Mouse (Mus musculus) spleen, adult 18-20 months (tissue): ENCODE measurements around the gene Bco2.
A peak's percentile ranks its signal among the peaks of the same experiment; 100 is the strongest.

Source experiments
- DNase-seq, 2 experiments: peaks; one replicate each; pipeline ENCODE4 v3.0.0; 2022; ENCODE audit warnings: mixed read lengths in 2 of 2

The Bco2 gene

DNA sequence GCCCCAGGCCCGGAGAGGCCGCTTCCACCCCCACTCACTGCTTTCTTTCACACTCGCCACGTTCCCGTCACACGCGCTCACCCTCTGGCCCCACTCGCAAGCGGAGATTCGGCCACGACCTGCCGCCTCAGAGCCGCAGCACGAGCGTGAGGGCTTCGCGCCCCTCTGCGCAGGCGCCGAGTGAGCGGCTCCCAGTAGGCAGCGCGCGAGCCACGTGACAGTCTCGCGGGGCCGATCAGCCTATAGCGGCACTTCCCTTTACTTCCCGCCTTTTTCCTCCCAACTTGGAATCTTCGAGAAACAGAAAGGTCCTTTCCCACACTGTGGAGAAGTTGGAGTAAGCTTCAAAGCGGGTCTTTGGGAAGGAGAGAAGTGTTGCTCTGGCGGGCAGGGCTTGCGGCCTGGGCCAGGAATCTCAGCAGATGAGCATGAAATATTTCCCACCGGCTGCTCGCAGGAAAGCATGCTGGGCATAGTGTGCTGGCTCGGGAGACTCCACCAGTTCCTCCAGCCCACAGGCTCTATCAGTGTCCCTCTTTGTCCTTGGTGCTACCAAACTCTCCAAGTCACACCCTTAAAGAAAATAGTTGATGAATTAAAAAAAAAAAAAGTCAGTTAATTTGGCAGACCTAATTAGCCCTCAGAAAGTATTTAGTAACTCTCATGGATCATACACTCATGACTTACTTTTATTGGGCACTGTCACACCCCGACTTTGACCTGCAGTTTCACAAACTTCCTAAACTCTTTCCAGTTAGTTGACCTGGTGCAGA lies 6.3 kb upstream of the Bco2 start, which contains the start of gene Tex12:
Gene Tex12, minus strand, starts transcription at position 181 of the 773 bp plus-strand sequence.
- DNase-seq: no peak

DNA sequence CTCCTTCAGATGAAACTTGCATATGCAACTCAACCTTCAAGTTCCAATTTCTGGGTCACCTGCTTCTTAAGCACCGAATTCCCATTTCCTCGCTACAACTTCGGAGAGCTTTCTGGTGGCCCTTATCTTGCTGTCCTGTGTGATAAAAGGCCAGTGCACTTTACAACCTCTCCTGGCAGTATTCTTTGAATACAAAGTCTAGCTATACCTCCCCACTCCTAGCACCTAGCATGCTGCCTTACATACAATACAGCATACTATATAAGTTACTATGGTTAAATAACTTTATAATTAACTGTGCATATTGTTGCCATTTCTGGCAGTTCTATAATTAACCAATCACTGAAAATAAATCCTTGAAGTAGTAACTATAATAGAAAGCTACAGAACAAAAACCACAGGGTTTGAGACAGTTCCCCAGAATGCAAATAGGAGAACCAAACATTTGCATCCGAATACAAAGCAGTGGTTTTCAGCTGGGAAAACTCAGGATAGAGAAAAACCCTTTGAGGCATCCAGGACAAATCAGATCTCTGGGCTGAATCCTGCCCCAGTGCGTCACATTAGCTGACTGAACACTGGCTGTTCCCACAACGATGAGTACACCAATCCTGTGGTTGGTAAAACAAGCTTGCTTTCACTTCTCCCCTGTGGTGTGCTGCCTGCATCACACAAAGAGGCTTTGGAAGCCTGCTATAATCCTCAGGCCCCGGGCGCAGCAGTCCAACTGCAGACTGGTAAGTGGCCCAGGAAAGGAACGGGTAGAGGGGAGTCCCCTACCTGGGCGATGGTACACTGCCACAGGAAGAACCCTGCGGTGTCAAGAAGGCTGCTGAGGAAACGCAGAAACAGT lies 514 bp downstream of the Bco2 start, which contains the start of gene Il18:
Gene Il18, plus strand, starts transcription at position 587 of the 853 bp plus-strand sequence.
- peak; percentile 51 to 57 for DNase-seq

DNA sequence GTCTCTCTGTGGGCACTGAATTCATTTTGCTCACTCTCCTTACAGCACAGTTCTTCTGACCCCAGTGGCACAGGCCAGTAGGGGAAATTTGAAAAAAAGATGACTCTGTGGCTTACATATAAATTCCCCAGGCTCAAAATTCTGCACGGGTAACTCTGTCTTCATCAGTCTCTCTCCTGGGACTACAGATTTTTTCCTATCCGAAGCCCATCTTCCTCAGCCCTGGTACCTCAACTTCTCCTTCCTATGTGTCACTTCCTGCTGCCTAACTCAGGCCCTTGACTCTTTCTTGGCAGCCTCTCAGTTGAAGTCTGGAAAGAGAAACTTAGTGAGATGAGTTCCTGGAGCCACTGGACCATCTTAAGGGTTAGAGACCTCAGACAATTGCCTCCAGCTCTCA lies 1.4 kb downstream of the Bco2 start:
- no peak for DNase-seq

DNA sequence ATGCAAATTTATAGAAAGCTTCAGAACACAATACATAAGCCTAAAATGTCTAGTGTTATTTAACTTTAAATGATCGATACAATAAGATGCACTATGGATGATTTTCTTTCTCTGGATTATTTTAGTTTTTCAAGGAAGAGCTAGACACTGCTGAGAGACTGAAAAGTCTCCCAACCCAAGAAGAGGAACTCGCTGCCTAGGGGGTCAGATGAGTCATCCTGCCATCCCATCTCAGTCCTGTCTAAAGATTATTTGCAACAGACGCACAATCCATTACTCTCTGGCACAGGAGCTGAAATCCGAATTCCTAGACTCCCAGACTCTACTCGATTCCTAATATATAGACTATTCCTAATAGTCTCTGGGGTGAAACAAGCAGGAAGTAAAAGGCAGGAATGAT lies 2.8 kb downstream of the Bco2 start:
- no peak for DNase-seq

DNA sequence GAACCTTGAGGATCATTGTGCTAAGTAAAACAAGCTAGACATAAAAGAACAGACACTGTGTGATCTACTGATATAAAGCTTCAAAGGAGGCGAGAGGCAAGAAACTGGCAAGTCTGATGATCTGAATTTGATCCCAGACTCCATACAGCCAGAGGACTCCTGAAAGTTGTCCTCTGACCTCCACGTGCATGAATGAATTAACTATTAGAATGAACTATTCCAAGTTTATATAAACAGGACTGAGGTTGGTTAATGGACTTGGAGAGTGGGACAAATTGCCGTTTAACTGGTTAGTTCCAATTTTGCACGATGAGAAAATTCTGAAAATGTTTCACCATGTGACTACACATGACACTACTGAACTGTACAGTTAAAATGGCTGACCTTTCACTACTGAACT lies 6.0 kb downstream of the Bco2 start:
- DNase-seq: no peak

DNA sequence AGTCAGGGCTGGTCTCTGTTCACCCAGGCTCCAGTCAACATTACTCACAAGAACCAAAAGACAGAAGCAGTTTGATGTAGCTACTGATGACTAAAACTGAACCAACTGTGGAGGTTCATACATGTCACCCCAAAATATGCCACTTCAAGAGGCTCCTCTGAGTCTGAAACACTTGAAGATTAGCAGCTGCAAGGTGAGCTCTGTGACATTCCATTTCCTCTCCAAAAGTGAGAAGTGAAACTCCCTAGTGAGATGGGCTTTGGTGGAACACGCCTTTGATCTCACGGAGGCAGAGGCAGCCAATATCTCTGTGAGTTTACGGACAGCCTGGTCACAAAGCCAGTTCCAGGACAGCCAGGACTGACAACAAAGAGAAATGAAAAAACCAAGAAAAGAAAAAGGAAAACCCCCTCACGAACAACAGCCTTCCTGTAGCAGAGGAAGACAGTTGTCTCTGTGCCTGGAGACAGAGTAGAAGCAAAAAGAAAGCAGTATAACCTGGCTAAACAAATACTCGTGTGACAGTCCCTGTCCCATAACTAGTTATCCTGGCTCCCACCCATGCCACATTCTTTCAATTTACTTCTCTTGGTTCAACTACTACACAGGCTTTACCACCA lies 7.0 kb downstream of the Bco2 start:
- peak in 1 of 2 experiments; percentile 35 for DNase-seq

DNA sequence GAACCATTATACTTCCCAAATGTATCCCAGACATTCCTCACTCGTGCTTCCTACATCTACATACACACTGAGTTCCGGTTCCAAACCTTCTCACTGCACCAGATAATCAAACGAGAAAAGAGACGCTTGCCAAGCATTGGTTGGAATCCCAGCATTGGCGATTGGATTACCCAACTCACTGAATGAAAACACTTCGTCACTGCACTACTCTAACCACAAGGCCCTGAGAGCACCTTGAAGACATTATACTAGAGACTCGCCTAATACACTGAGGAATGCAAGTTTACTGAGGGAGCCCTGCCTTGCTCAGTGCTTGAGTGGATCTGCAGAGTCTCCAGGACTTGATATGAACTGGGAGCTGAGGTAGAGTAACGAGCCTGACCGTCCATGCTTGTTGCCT lies 12.6 kb downstream of the Bco2 start:
- DNase-seq: no peak

DNA sequence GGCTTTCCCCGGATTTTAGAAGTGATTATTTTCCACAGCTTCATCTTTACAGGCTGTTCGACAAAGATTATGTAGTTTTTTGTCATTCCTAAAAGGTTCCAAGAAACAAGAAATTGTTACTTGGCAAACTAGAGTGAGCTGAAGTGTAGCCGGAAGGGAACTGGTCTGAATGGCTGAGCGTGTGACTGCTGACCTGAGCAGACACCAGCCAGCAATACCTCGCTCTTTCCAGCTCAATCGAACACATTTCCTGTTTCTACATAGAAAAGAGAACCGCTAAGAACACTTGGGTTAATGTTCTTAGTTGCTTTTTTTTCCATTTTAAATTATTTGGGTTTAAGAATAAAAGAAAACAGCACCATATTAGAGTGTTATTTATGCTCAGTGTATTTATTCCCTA lies 14.8 kb downstream of the Bco2 start:
- DNase-seq: no peak

DNA sequence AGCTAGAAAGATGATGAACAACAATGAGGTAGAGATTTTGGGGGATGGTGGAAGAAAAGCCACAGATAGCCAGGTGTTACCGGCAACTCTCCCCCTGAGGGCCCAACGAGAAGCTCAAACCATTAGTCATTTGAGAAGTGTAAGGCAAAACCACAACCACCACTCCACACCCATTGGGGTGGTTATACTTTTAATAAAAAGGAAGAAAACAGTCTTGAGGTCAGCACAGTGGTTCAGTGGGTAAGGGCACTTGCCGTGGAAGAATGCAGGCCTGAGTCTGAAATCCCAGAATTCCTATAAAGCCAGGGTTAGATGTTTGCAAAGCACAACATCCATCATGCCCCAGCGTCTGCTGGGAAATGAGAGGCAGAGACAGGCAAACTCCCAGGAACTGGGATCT lies 17.7 kb downstream of the Bco2 start:
- DNase-seq: no peak

DNA sequence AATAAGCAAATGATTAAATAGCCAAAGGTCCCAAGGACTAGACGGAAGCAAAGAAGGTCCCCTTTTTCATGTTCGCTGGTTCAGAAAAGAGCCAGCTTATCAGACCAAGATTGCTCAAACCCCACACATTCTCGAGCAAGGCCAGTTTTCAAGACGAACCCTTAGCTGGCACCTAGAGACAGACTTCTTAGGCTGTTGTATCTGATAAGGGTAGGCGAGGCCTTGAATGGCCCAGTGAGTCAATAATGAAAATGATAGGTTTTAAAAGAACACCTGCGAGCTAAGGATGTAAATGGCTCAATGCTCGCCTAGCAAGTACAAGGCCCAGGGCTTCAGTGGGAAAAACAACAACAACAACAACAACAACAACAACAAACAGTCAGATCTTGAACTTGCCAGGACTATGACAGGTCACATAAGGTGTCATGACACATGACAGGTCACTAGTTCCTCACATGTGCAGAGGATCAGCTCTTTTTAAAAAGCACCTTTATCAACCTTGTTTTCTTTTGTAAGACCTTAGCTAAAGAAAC lies 18.3 kb downstream of the Bco2 start:
- DNase-seq: no peak

DNA sequence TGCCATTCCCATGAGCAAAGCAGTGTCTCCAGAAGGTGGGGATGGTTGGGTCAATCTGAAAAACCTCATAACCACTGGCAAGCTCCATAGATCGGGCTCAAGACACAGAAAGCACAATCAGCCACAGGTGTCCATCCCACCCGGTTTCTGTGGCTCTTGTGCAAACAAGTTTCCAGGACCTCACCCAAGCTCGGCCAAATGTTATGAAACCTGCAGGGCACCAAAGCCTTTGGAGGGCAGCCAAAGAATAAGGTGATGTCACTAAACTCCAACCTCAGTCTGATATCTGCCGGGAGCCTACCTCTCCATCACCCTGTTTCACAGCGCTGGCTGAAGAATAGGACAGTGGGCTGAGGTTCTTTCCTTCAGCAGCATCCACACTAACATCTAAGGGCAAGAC lies 19.1 kb downstream of the Bco2 start:
- DNase-seq: no peak

DNA sequence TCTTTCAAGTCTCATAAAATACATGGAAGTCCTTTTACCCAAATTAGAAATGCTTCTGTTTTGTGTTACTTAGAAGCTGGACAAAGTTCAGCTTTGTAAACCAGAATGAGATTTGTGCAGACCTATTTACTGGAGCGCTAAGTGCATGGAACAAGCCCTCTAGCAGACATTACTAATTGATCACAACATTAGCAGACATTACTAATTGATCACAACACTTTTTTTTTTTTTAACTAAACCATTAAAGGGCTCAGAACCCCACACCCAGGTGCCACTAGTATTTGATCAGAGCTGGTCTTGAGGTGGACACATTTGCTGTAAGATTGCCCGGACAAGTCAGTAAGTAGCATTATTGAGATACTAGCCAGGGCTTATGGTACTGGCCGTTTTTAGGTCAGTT lies 21.2 kb downstream of the Bco2 start:
- DNase-seq: no peak

DNA sequence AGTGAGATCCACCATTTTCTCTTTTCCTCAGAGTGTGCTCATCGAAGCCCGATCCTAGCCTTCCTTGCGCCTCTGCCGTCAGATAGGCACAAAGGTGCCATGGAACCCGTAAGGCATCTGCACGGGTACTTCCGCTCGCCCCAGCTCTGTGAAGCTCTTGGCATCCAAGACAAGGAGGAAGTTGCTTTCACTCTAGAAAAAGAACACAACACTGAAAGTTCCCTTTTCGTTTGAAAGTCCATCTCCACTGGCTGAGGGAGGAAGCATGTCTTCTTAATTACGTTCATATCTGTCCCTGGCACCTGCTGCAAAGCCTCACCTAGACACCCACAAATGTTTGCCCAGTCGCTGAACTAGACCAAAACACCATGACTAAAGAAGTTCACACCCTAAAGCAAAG lies 21.7 kb downstream of the Bco2 start:
- peak; percentile 54 to 55 for DNase-seq

DNA sequence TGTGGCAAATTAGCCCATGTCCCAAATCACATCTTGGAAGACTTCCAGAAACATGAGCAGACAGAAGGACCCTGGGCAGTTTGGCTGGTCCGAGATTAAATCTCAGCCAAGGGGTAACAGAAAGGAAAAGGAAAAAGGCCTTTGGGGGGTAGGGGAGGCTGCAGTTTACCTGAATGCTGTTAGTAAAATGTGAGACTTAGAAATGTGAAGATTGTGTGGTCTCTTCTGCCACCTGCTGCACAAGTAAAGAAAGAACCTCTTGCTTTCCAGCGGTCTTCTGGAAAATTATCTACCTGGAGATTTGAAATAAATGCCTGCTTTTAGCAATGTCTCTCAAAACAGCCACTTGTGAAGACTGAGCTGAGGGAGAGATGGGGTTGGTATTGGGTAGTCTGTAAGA lies 24.1 kb downstream of the Bco2 start:
- no peak for DNase-seq

DNA sequence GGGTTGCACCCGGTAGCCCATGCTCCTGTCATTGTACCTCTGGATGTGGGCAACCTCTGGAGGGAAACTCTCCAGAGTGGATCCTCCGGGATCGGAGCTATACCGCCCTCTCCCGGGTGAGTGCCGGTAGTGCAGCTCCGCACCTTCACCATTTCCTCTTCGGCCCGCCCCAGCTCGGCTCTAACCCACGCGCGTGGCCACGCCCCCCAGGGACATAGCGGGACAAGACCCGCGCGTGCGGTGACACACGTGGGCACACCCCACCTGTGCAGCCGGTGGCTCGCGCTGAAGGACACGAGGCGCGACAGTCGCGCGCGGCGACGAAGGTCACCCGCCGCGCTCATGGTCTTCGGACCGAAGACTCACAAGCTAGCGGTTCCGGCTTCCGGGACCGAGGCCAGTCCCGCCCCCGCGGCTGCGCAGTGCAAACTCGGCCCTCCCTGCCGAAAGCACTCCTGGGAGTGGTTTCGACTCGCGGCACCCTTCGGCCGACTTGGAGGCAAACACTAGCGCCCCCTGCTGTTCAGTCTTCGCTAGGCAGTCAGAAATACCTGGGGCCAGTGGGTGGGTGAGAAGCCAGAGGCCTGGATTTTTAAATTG lies 26.6 kb downstream of the Bco2 start, which contains the start of gene Pts:
Gene Pts, minus strand, starts transcription at position 432 of the 600 bp plus-strand sequence.
- peak; percentile 95 for DNase-seq

DNA sequence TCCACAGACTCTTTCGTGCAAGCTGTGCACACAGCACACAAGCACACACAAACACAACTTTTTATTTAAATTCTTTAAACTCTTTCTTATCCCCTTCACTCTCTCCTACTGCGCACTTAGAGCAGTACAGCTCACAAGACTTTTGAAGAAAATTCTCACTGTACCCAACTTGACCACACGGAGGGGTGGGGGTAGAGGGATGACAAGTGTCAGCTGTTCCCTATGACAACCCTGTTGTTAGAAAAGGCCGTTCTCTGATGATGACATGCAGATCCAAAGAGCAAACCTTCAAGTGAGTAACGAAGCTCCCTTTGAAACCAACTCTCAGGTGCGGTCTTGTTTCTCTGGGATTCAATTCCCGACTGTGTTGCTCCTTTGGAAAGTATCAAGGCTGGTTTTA lies 27.1 kb downstream of the Bco2 start:
- DNase-seq: no peak

DNA sequence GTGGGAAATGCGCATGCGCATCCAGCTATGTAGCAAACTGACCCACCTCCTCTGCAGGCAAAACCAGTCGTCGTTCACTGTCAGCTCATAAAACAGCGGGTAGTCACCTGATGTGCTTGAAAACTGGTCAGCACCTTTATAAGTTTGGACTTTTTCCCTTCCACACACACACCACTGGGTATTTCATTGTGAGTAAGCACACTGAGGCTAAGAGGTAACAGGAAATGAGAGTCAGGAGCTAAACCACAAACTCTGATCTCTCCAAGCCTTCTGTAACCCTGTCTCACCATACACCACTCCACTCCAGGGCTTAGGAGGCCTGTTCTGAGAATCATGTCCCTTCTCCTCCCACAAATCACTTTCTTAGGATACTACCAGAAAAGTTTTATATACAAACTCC lies 29.4 kb downstream of the Bco2 start:
- no peak for DNase-seq

DNA sequence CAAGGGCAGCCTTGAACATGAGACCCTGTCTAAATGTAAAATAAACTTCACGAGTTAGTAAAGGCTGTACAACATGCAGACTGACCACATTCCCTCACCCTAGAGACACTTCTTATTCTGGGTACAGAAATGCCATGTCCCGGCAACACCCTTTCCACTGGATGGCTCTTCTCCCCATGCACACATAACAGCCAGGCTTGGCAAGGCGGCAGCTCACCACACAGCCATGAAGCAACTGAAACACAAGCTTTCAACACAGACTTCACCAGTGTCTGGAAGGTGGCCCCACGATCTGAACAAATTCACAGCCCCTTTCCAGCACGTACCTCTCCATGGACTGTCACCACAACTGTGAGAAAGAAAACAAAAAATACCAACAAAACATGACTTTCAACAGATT lies 30.0 kb downstream of the Bco2 start:
- no peak for DNase-seq

DNA sequence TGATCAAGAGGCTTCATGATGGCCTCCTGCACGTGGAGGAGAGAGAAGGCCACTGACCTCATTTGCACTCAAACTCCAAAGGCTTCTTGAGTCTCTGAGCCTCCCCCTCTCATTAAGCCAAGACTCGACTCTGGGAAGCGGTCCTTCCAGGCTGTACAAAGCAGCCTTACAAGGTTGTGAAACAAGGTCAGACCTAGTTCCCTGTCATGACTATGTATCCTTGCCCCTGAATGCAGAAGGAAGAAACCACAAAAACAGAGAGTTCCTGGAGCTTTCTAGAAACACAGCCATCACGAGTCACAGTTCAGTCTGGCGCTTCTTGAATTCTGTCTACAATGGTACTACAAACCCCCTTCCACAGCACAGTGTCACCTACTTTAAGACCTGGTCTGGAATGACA lies 32.4 kb downstream of the Bco2 start:
- DNase-seq: no peak

DNA sequence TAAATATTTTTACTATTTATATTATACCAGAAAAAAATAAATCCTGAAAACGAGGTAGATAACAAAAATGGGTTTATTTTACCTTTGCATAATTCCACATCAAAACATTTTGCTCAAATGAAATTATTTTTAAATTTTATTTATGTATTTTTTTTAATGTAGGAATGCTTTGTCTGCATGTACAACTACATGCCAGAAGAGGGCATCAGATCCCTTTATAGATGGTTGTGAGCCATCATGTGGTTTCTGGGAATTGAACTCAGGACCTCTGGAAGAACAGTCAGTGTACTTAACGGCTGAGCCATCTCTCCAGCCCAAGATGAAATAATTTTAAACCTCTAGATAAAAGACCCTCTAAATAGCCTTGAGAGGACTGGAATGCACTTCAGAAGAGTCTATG lies 33.4 kb downstream of the Bco2 start:
- DNase-seq: no peak

DNA sequence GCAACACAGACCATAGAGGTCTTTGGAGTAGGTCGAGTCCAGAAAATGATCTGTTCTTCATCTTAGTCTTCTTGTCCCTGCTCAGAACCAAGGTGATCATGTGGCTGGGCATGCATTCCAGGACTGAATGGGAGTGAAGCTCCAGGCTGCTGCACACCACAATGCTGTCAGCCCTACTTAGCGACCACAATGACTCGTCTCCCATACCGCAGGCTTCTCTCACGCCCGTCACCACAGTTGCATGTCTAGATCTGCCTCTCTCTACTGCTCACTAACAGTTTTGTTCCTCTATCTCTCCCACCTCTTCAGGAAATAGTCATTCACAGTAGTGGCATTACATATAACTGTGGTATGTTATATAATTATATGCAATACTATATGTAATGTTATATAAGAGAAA lies 34.2 kb downstream of the Bco2 start:
- DNase-seq: no peak

DNA sequence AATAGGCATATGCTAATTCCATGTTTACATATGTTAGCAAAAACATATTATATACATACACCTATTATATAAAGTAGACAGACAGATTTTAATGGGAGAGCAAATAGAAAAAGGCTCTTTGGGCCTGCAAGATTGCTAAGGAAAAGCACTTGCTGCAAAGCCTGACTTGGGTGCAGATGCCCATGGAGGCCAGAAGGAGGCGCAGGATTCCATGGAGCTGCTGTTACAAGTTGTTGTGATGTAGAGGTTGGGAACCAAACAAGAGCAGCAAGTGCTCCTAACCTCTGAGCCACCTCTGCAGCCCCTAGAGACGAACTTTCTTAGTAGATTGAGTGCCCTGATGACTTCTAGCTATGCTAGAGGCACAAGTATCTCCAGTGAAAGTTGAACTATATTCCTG lies 36.2 kb downstream of the Bco2 start:
- DNase-seq: no peak

DNA sequence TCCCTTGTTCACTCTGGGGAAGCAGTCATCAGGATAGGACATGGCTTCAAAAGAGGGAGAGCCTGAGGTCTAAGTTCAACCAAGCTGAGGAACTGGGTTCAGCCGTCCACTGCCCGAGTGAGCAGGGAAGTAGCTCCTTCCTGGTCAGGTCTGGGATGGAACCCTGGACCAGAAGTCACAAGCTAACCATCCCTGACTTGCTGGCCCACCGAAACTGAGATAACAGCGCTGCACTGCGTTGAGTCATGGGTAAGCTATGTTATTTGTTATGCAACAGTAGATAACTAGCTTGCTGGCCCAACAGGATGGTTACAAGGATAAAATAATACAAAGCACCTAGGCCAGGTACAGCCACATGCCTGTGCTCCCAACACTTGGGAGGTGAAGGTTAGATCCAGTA lies 39.5 kb downstream of the Bco2 start:
- DNase-seq: no peak
